ENCODE assay signal across 21 mouse cellular contexts in genomic region chr11:26187231-26187967, GRCm38 (mm10). TPM values are rescaled to one million over a fixed set of nuclear protein-coding genes. Genes with fewer than 3 reads are reported as not detected.
DNase-seq lines count a peak whose midpoint lies in the region; ATAC-seq lines count a peak whose summit lies in the region.
"Had no signal": no experiment of that assay in that cellular context is flagged by ENCODE, and none has a peak within 500 bp of the region (broad histone marks: within the 10 kb centered on the region; RNA-seq: fewer than 3 reads in every experiment).

No protein-coding gene starts in this region.

- WGBS in forebrain, embryonic 15.5 days, result 72% methylated on average over 3 of the region's 3 CpGs
- WGBS in forebrain, embryonic 13.5 days, result 68% methylated on average over 3 of the region's 3 CpGs
- 69% methylated on average over 3 of the region's 3 CpGs for WGBS in hindbrain, embryonic 16.5 days
- WGBS in hindbrain, embryonic 10.5 days, result 80% methylated on average over 3 of the region's 3 CpGs
- 69% methylated on average over 3 of the region's 3 CpGs for WGBS in midbrain, embryonic 14.5 days
- 87% methylated on average over 3 of the region's 3 CpGs for WGBS in midbrain, embryonic 10.5 days

- H3K36me3 ChIP-seq in forebrain, embryonic 15.5 days, result no peaks in the 10 kb centered on the region
- no peaks in the 10 kb centered on the region for H3K36me3 ChIP-seq in forebrain, embryonic 13.5 days (ENCODE audit: poor library complexity, severe bottlenecking)
- H3K36me3 ChIP-seq in hindbrain, embryonic 16.5 days (ENCODE audit: control insufficient read depth, insufficient read depth, low read length), result no peaks in the 10 kb centered on the region
- H3K36me3 ChIP-seq in hindbrain, embryonic 10.5 days, result no peaks in the 10 kb centered on the region
- no peaks in the 10 kb centered on the region for H3K36me3 ChIP-seq in midbrain, embryonic 14.5 days (ENCODE audit: control insufficient read depth, insufficient read depth, low read length)
- no peaks in the 10 kb centered on the region for H3K36me3 ChIP-seq in midbrain, embryonic 10.5 days
- H3K36me3 ChIP-seq: limb, embryonic 13.5 days; liver, embryonic 12.5 days; midbrain, embryonic 12.5 days had no signal

- H3K4me3 ChIP-seq in forebrain, embryonic 15.5 days, result no peak overlapping the region
- H3K4me3 ChIP-seq in forebrain, embryonic 13.5 days, result no peak overlapping the region
- no peak overlapping the region for H3K4me3 ChIP-seq in hindbrain, embryonic 16.5 days (ENCODE audit: low read length)
- H3K4me3 ChIP-seq in hindbrain, embryonic 10.5 days, result no peak overlapping the region
- H3K4me3 ChIP-seq in midbrain, embryonic 14.5 days (replicated peaks; ENCODE audit: low read depth, low read length), result no peak overlapping the region
- H3K4me3 ChIP-seq in midbrain, embryonic 10.5 days, result no peak overlapping the region
- H3K4me3 ChIP-seq: heart, adult 2 months; limb, embryonic 13.5 days; liver, embryonic 12.5 days; midbrain, embryonic 12.5 days had no signal

- ATAC-seq in forebrain, embryonic 15.5 days (replicated peaks), result 0 out of 2 replicates have a peak, but pooled peaks have one; percentile 29
- no peak for ATAC-seq in forebrain, embryonic 13.5 days
- 0 out of 2 replicates have a peak, but pooled peaks have one; percentile 42 for ATAC-seq in hindbrain, embryonic 16.5 days
- ATAC-seq in midbrain, embryonic 14.5 days (ENCODE audit: low FRiP score, low TSS enrichment), result no peak
- ATAC-seq: liver, embryonic 12.5 days had no signal

- H3K4me2 ChIP-seq in forebrain, embryonic 15.5 days (replicated peaks), result no peak overlapping the region
- H3K4me2 ChIP-seq in forebrain, embryonic 13.5 days, result no peak overlapping the region
- H3K4me2 ChIP-seq in hindbrain, embryonic 16.5 days (ENCODE audit: low read length), result no peak overlapping the region
- H3K4me2 ChIP-seq in midbrain, embryonic 14.5 days (ENCODE audit: low read length), result no peak overlapping the region
- H3K4me2 ChIP-seq: limb, embryonic 13.5 days; liver, embryonic 12.5 days; midbrain, embryonic 12.5 days had no signal

- H3K9me3 ChIP-seq in forebrain, embryonic 15.5 days, result no peaks in the 10 kb centered on the region
- no peaks in the 10 kb centered on the region for H3K9me3 ChIP-seq in forebrain, embryonic 13.5 days (replicated peaks)
- no peaks in the 10 kb centered on the region for H3K9me3 ChIP-seq in hindbrain, embryonic 16.5 days (ENCODE audit: control insufficient read depth, low read length)
- no peaks in the 10 kb centered on the region for H3K9me3 ChIP-seq in hindbrain, embryonic 10.5 days
- no peaks in the 10 kb centered on the region for H3K9me3 ChIP-seq in midbrain, embryonic 14.5 days (ENCODE audit: control insufficient read depth, low read length)
- H3K9me3 ChIP-seq in midbrain, embryonic 10.5 days (replicated peaks), result no peaks in the 10 kb centered on the region
- H3K9me3 ChIP-seq: limb, embryonic 13.5 days; liver, embryonic 12.5 days; midbrain, embryonic 12.5 days had no signal

- no peak for DNase-seq in hindbrain, embryonic 10.5 days (ENCODE audit: low spot score)
- DNase-seq in midbrain, embryonic 14.5 days, result peak; percentile 43
- DNase-seq in midbrain, embryonic 10.5 days (ENCODE audit: low spot score), result no peak
- DNase-seq in urinary bladder, adult 2 months (ENCODE audit: low spot score), result no peak
- DNase-seq: adrenal gland, postnatal 25 days; cerebellum, adult 11 months; cerebellum, postnatal 14 days; gastrocnemius, postnatal 25 days; heart, adult 2 months; kidney, adult 2 months; kidney, postnatal 14 days; layer of hippocampus, postnatal 36 days; lung, adult 18-20 months; lung, postnatal 10 days; thymus, postnatal 36 days had no signal

- H3K9ac ChIP-seq in forebrain, embryonic 15.5 days (replicated peaks), result no peak overlapping the region
- H3K9ac ChIP-seq in forebrain, embryonic 13.5 days, result no peak overlapping the region
- no peak overlapping the region for H3K9ac ChIP-seq in hindbrain, embryonic 16.5 days (ENCODE audit: low read depth, low read length)
- no peak overlapping the region for H3K9ac ChIP-seq in midbrain, embryonic 14.5 days (replicated peaks; ENCODE audit: low read length)
- H3K9ac ChIP-seq: limb, embryonic 13.5 days; liver, embryonic 12.5 days; midbrain, embryonic 12.5 days had no signal

- no peaks in the 10 kb centered on the region for H3K4me1 ChIP-seq in forebrain, embryonic 15.5 days
- no peaks in the 10 kb centered on the region for H3K4me1 ChIP-seq in forebrain, embryonic 13.5 days
- no peaks in the 10 kb centered on the region for H3K4me1 ChIP-seq in hindbrain, embryonic 16.5 days (ENCODE audit: control insufficient read depth, insufficient read depth, low read depth, low read length)
- H3K4me1 ChIP-seq in hindbrain, embryonic 10.5 days (replicated peaks), result no peaks in the 10 kb centered on the region
- no peaks in the 10 kb centered on the region for H3K4me1 ChIP-seq in midbrain, embryonic 14.5 days (ENCODE audit: control insufficient read depth, insufficient read depth, low read length)
- no peaks in the 10 kb centered on the region for H3K4me1 ChIP-seq in midbrain, embryonic 10.5 days
- H3K4me1 ChIP-seq: limb, embryonic 13.5 days; liver, embryonic 12.5 days; midbrain, embryonic 12.5 days had no signal

- no peaks in the 10 kb centered on the region for H3K27me3 ChIP-seq in forebrain, embryonic 15.5 days
- no peaks in the 10 kb centered on the region for H3K27me3 ChIP-seq in forebrain, embryonic 13.5 days
- H3K27me3 ChIP-seq in hindbrain, embryonic 16.5 days (replicated peaks; ENCODE audit: control insufficient read depth, insufficient read depth, low read length), result no peaks in the 10 kb centered on the region
- no peaks in the 10 kb centered on the region for H3K27me3 ChIP-seq in hindbrain, embryonic 10.5 days (ENCODE audit: insufficient read depth, poor library complexity, severe bottlenecking)
- no peaks in the 10 kb centered on the region for H3K27me3 ChIP-seq in midbrain, embryonic 14.5 days (ENCODE audit: control insufficient read depth, insufficient read depth, low read length)
- H3K27me3 ChIP-seq in midbrain, embryonic 10.5 days (ENCODE audit: low read depth, poor library complexity, severe bottlenecking), result no peaks in the 10 kb centered on the region
- H3K27me3 ChIP-seq: limb, embryonic 13.5 days; liver, embryonic 12.5 days; midbrain, embryonic 12.5 days had no signal

- no peak overlapping the region for H3K27ac ChIP-seq in forebrain, embryonic 15.5 days (replicated peaks)
- no peak overlapping the region for H3K27ac ChIP-seq in forebrain, embryonic 13.5 days
- H3K27ac ChIP-seq in hindbrain, embryonic 16.5 days (ENCODE audit: low read depth, low read length), result no peak overlapping the region
- H3K27ac ChIP-seq in hindbrain, embryonic 10.5 days, result no peak overlapping the region
- H3K27ac ChIP-seq in midbrain, embryonic 14.5 days (replicated peaks; ENCODE audit: low read depth, low read length), result no peak overlapping the region
- no peak overlapping the region for H3K27ac ChIP-seq in midbrain, embryonic 10.5 days (replicated peaks)
- H3K27ac ChIP-seq: heart, adult 2 months; limb, embryonic 13.5 days; liver, embryonic 12.5 days; midbrain, embryonic 12.5 days had no signal

RNA-seq across cellular contexts. Expression of gene 5730522E02Rik, which starts 23.2 kb away (rescaled TPM):
- polyA plus RNA-seq in forebrain, embryonic 15.5 days (2015; fragmentation: Nextera tagmentation; extraction: Ambion mirVana), result 23.4 and 24.3 TPM in 2 replicates
- 15.9 and 17.1 TPM in 2 replicates for polyA plus RNA-seq in forebrain, embryonic 13.5 days (2015; fragmentation: Nextera tagmentation; extraction: Ambion mirVana)
- 12.1 and 12.3 TPM in 2 replicates for polyA plus RNA-seq in hindbrain, embryonic 16.5 days (2015; fragmentation: Nextera tagmentation; extraction: Ambion mirVana)
- 4.5 and 7.3 TPM in 2 replicates for polyA plus RNA-seq in hindbrain, embryonic 10.5 days (2016; fragmentation: Nextera tagmentation; extraction: Ambion mirVana)
- polyA plus RNA-seq in midbrain, embryonic 14.5 days (2014; fragmentation: Nextera tagmentation; extraction: Ambion mirVana), result 14.8 and 19.0 TPM in 2 replicates
- 4.0 and 4.3 TPM in 2 replicates for polyA plus RNA-seq in midbrain, embryonic 10.5 days (2016; fragmentation: Nextera tagmentation; extraction: Ambion mirVana)
- 0.07 and 0.09 TPM in 2 replicates for polyA plus RNA-seq in urinary bladder, adult 2 months (2012; rRNA removed)
- polyA plus RNA-seq: heart, adult 2 months had no signal

Comparison
In these comparisons a context has a peak if more than half of its experiments do, and no peak if none do; other contexts are left out.
1. ATAC-seq: peak in forebrain, embryonic 15.5 days (single experiment) and hindbrain, embryonic 16.5 days (single experiment); none in forebrain, embryonic 13.5 days (single experiment) and midbrain, embryonic 14.5 days (single experiment).